Comparison of ENCODE assay signal across 8 mouse cellular contexts in genomic region chr12:78980683-78981091, GRCm38 (mm10). TPM values are rescaled to one million over a fixed set of nuclear protein-coding genes. Genes with fewer than 3 reads are reported as not detected.
DNase-seq lines count a peak whose midpoint lies in the region; ATAC-seq and TF ChIP-seq lines count a peak whose summit lies in the region.

No protein-coding gene starts in this region.

- H3ac ChIP-seq in myocyte (ENCODE audit: control insufficient read depth, insufficient read length) = no peak overlapping the region

- ATAC-seq in midbrain, postnatal 0 days (ENCODE audit: low FRiP score) = no peak

- no peaks in the 10 kb centered on the region for H3K79me2 ChIP-seq in myocyte (ENCODE audit: control insufficient read depth, insufficient read depth)

- no peak for TF ChIP-seq CTCF in midbrain, postnatal 0 days (IDR thresholded peaks at IDR 0.05)

- no peak for TF ChIP-seq POLR2A in myocyte (IDR thresholded peaks at IDR 0.05; ENCODE audit: insufficient read length, low read depth)

- H3K27ac ChIP-seq in midbrain, postnatal 0 days (ENCODE audit: low read depth, low read length) = no peak overlapping the region

- no peak overlapping the region for H3K4me3 ChIP-seq in myocyte
- no peak overlapping the region for H3K4me3 ChIP-seq in midbrain, postnatal 0 days (ENCODE audit: low read depth, low read length)

- no peaks in the 10 kb centered on the region for H3K27me3 ChIP-seq in myocyte (ENCODE audit: control insufficient read depth, insufficient read depth, insufficient read length)
- H3K27me3 ChIP-seq in midbrain, postnatal 0 days (ENCODE audit: insufficient read depth, low read length) = no peaks in the 10 kb centered on the region

- H3K4me1 ChIP-seq in midbrain, postnatal 0 days (ENCODE audit: insufficient read depth, low read length) = no peaks in the 10 kb centered on the region

- peak overlapping the region; percentile 63 for H3K4me2 ChIP-seq in myocyte (ENCODE audit: low read depth)
- no peak overlapping the region for H3K4me2 ChIP-seq in midbrain, postnatal 0 days (ENCODE audit: low read depth, low read length, poor library complexity, severe bottlenecking)

- WGBS in midbrain, postnatal 0 days = 83% methylated on average over 5 of the region's 5 CpGs

- H3K9me3 ChIP-seq in midbrain, postnatal 0 days (ENCODE audit: low read length) = no peaks in the 10 kb centered on the region

- H3K9ac ChIP-seq in midbrain, postnatal 0 days (replicated peaks; ENCODE audit: low read length, poor library complexity, severe bottlenecking) = no peak overlapping the region

- no peaks in the 10 kb centered on the region for H3K36me3 ChIP-seq in myocyte (ENCODE audit: control insufficient read depth, insufficient read depth)
- 0 out of 2 replicates have a peak, but pooled peaks cover 5% of the 10 kb centered on the region for H3K36me3 ChIP-seq in midbrain, postnatal 0 days (ENCODE audit: insufficient read depth, low read length)

- DNase-seq in layer of hippocampus, adult 9-10 months (ENCODE audit: low spot score) = peak; percentile 42
- no peak for DNase-seq in layer of hippocampus, adult 18-20 months (ENCODE audit: low spot score in 2 of 2)
- DNase-seq in gastrocnemius, postnatal 10 days = peak; percentile 14
- peak; percentile 56 to 61 for DNase-seq in kidney, postnatal 36 days
- no peak for DNase-seq in embryo, embryonic 10.5 days (ENCODE audit: low spot score)
- no peak for DNase-seq in midbrain, postnatal 0 days (ENCODE audit: low spot score)
- no peak for DNase-seq in ovary, postnatal 10 days (ENCODE audit: low spot score)

TF ChIP-seq in myocyte, 11 proteins besides CTCF, POLR2A, EP300 and RAD21:
- TF ChIP-seq MYOD1 (IDR thresholded peaks at IDR 0.05; ENCODE audit: control insufficient read depth in 1 of 3, insufficient read length in 2 of 3, low read depth in 2 of 3) (peak in 1 of 3 experiments; percentile 70), MAX (IDR thresholded peaks at IDR 0.05; ENCODE audit: low read depth) (no peak), MYOG (IDR thresholded peaks at IDR 0.05; ENCODE audit: control insufficient read depth in 1 of 3, insufficient read depth in 1 of 3, insufficient read length in 2 of 3, low read depth in 2 of 3) (peak in 1 of 3 experiments; percentile 43), TCF12 (IDR thresholded peaks at IDR 0.05; ENCODE audit: insufficient read depth, poor library complexity, severe bottlenecking) (peak; percentile 4), USF1 (IDR thresholded peaks at IDR 0.05; ENCODE audit: low read depth) (no peak)
TF ChIP-seq in myocyte: peak in this region for 3.

RNA-seq across cellular contexts. Expression of gene Tmem229b, which starts 26.7 kb away (rescaled TPM):
- 10 to 100 TPM; 26.4 to 26.5 TPM for total RNA-seq in layer of hippocampus, adult 18-20 months (2021)
- 1 to 10 TPM; 8.5 to 9.5 TPM for total RNA-seq in gastrocnemius, postnatal 10 days (2021)
- polyA plus RNA-seq in myocyte (2012; fragmentation: generic; extraction: Trizol) = 2.9 TPM
- total RNA-seq in midbrain, postnatal 0 days (2014; rRNA removed) = 214 and 215 TPM in 2 replicates
- 63.2 and 65.9 TPM in 2 replicates for polyA plus RNA-seq in midbrain, postnatal 0 days (2015; fragmentation: Nextera tagmentation; extraction: Ambion mirVana)

RNA-seq across cellular contexts. Expression of gene Plekhh1, which starts 48.3 kb away (rescaled TPM):
- total RNA-seq in layer of hippocampus, adult 18-20 months (2021) = 10 to 100 TPM; 19.1 to 20.1 TPM
- total RNA-seq in gastrocnemius, postnatal 10 days (2021) = 1 to 10 TPM; 1.3 to 1.4 TPM
- 3.5 TPM for polyA plus RNA-seq in myocyte (2012; fragmentation: generic; extraction: Trizol)
- total RNA-seq in midbrain, postnatal 0 days (2014; rRNA removed) = 5.4 and 6.1 TPM in 2 replicates
- 1.00 and 1.1 TPM in 2 replicates for polyA plus RNA-seq in midbrain, postnatal 0 days (2015; fragmentation: Nextera tagmentation; extraction: Ambion mirVana)

Comparison
In these comparisons a context has a peak if more than half of its experiments do, and no peak if none do; other contexts are left out.
1. DNase-seq: peak in layer of hippocampus, adult 9-10 months (single experiment), gastrocnemius, postnatal 10 days (single experiment) and kidney, postnatal 36 days (2 of 2); none in layer of hippocampus, adult 18-20 months (0 of 2), embryo, embryonic 10.5 days (single experiment), midbrain, postnatal 0 days (single experiment) and ovary, postnatal 10 days (single experiment).